Mouse (Mus musculus) liver, embryonic 12.5 days (tissue): Measurements from ENCODE around the gene Hoxa9. TPM values are rescaled to one million over a fixed set of nuclear protein-coding genes. Genes with fewer than 3 reads are reported as not detected.

Experiments
- ATAC-seq: fragments of 200-750 bp; cut with Nextera tagmentation; 2 replicates; pipeline ENCODE4 v1.8.0; 2017; ENCODE audit warnings: moderate number of reproducible peaks, mild to moderate bottlenecking, moderate library complexity
- H3K27ac ChIP-seq: fragments of 300-500 bp; sonication (generic); 2 replicates; pipeline ENCODE4 v1.5.1; 2016; ENCODE audit warnings: mild to moderate bottlenecking
- H3K27me3 ChIP-seq: fragments of 300-500 bp; sonication (generic); replicated peaks from 2 replicates; pipeline ENCODE4 v1.6.1; 2016; ENCODE audit warnings: mild to moderate bottlenecking, moderate library complexity
- H3K36me3 ChIP-seq: fragments of 300-500 bp; sonication (generic); 2 replicates; pipeline ENCODE4 v1.6.1; 2016; ENCODE audit warnings: mild to moderate bottlenecking, moderate library complexity
- H3K4me1 ChIP-seq: fragments of 300-500 bp; sonication (generic); 2 replicates; pipeline ENCODE4 v1.6.1; 2016
- H3K4me2 ChIP-seq: fragments of 300-500 bp; sonication (generic); 2 replicates; pipeline ENCODE4 v1.6.1; 2016; ENCODE audit warnings: mild to moderate bottlenecking, moderate library complexity
- H3K4me3 ChIP-seq: fragments of 300-500 bp; sonication (generic); 2 replicates; pipeline ENCODE4 v1.5.1; 2016; ENCODE audit warnings: mild to moderate bottlenecking, moderate library complexity
- H3K9ac ChIP-seq: fragments of 300-500 bp; sonication (generic); 2 replicates; pipeline ENCODE4 v1.6.1; 2016; ENCODE audit warnings: mild to moderate bottlenecking, moderate library complexity
- H3K9me3 ChIP-seq: fragments of 300-500 bp; sonication (generic); replicated peaks from 2 replicates; pipeline ENCODE4 v1.6.1; 2016; ENCODE audit warnings: mild to moderate bottlenecking, moderate library complexity
- WGBS: fragments of 180-500 bp; shearing (Covaris S2); methylation state at CpG from one replicate; pipeline ENCODE4 v1.1.7; 2016; ENCODE audit not compliant: insufficient replicate concordance; 5-methylcytosine and 5-hydroxymethylcytosine counted together
- polyA plus RNA-seq: library from polyadenylated mRNA; unstranded; fragments of >200 nt; fragmentation: Nextera tagmentation; extraction: Ambion mirVana; gene quantifications from 2 replicates; pipeline ENCODE4 v1.2.1, GENCODE M21; 2016

The Hoxa9 gene
- polyA plus RNA-seq, 1 experiment from 2014 or later: 1.4 TPM

- peaks cover 100% of the 10 kb centered on the region for H3K27me3 ChIP-seq
- no peak within 1 kb of the TSS; the same call in 1 of the 2 replicates for H3K9ac ChIP-seq
- peaks cover 17% of the 10 kb centered on the region for H3K4me1 ChIP-seq
- H3K4me3 ChIP-seq: peak within 1 kb of the TSS; percentile 53
- H3K9me3 ChIP-seq: no peaks in the 10 kb centered on the region
- no peaks in the 10 kb centered on the region for H3K36me3 ChIP-seq
- no peak within 1 kb of the TSS for H3K27ac ChIP-seq
- peak within 1 kb of the TSS; percentile 74 for H3K4me2 ChIP-seq
- WGBS: under 1% methylated on average over 46 of the region's 46 CpGs
- ATAC-seq: no peak
Observed at GRCm38 (mm10) chr6:52221337-52221992, 9.4 kb downstream of the Hoxa9 start, which contains the start of gene Hoxa7. Hoxa7 (minus strand) TSS chr6:52221854.

GRCm38 (mm10) chr6:52220865-52221310 lies 10.0 kb downstream of the Hoxa9 start:
- Histone ChIP-seq H3K27ac (no peak overlapping the region), H3K27me3 (peaks cover 100% of the 10 kb centered on the region), H3K9me3 (no peaks in the 10 kb centered on the region), H3K9ac (no peak overlapping the region; the same call in 1 of the 2 replicates), H3K36me3 (no peaks in the 10 kb centered on the region), H3K4me1 (peaks cover 17% of the 10 kb centered on the region), H3K4me2 (peak overlapping the region; percentile 74), H3K4me3 (peak overlapping the region; percentile 53)
- ATAC-seq: no peak
- WGBS: 9% methylated on average over 12 of the region's 12 CpGs

GRCm38 (mm10) chr6:52220003-52220864 lies 10.7 kb downstream of the Hoxa9 start:
- peaks cover 100% of the 10 kb centered on the region for H3K27me3 ChIP-seq
- H3K9ac ChIP-seq: no peak overlapping the region
- H3K27ac ChIP-seq: no peak overlapping the region
- no peaks in the 10 kb centered on the region for H3K9me3 ChIP-seq
- H3K4me3 ChIP-seq: no peak overlapping the region
- H3K36me3 ChIP-seq: no peaks in the 10 kb centered on the region
- no peak for ATAC-seq
- peaks cover 17% of the 10 kb centered on the region for H3K4me1 ChIP-seq
- no peak overlapping the region for H3K4me2 ChIP-seq
- 20% methylated on average over 32 of the region's 32 CpGs for whole genome bisulfite sequencing

GRCm38 (mm10) chr6:52219234-52219942 lies 11.5 kb downstream of the Hoxa9 start:
- no peak for ATAC-seq
- Histone ChIP-seq H3K9ac (no peak overlapping the region), H3K27me3 (peaks cover 100% of the 10 kb centered on the region), H3K4me1 (peaks cover 17% of the 10 kb centered on the region), H3K9me3 (no peaks in the 10 kb centered on the region), H3K4me2 (no peak overlapping the region), H3K36me3 (no peaks in the 10 kb centered on the region), H3K27ac (no peak overlapping the region), H3K4me3 (no peak overlapping the region)
- WGBS: 30% methylated on average over 9 of the region's 9 CpGs

- Histone ChIP-seq H3K27me3 (peaks cover 100% of the 10 kb centered on the region), H3K4me3 (no peak overlapping the region), H3K4me2 (no peak overlapping the region), H3K27ac (no peak overlapping the region), H3K9me3 (no peaks in the 10 kb centered on the region), H3K36me3 (no peaks in the 10 kb centered on the region), H3K4me1 (peaks cover 17% of the 10 kb centered on the region), H3K9ac (no peak overlapping the region)
- WGBS: 9% methylated on average over 14 of the region's 14 CpGs
- ATAC-seq: no peak
Observed at GRCm38 (mm10) chr6:52218643-52219215, 12.2 kb downstream of the Hoxa9 start.

GRCm38 (mm10) chr6:52217895-52218642 lies 12.8 kb downstream of the Hoxa9 start:
- peaks cover 100% of the 10 kb centered on the region for H3K27me3 ChIP-seq
- H3K4me3 ChIP-seq: no peak overlapping the region
- WGBS: 7% methylated on average over 23 of the region's 23 CpGs
- no peaks in the 10 kb centered on the region for H3K9me3 ChIP-seq
- H3K36me3 ChIP-seq: no peaks in the 10 kb centered on the region
- peaks cover 17% of the 10 kb centered on the region for H3K4me1 ChIP-seq
- H3K4me2 ChIP-seq: peak overlapping the region; percentile 51
- no peak for ATAC-seq
- H3K27ac ChIP-seq: no peak overlapping the region
- H3K9ac ChIP-seq: no peak overlapping the region

GRCm38 (mm10) chr6:52217459-52217768 lies 13.5 kb downstream of the Hoxa9 start:
- Histone ChIP-seq H3K9me3 (no peaks in the 10 kb centered on the region), H3K27me3 (peaks cover 100% of the 10 kb centered on the region), H3K27ac (no peak overlapping the region), H3K4me2 (peak overlapping the region; percentile 51), H3K4me1 (peaks cover 20% of the 10 kb centered on the region), H3K9ac (no peak overlapping the region), H3K36me3 (no peaks in the 10 kb centered on the region), H3K4me3 (peak overlapping the region; percentile 32)
- no peak for ATAC-seq
- under 1% methylated on average over 25 of the region's 25 CpGs for WGBS

- no peak overlapping the region for H3K9ac ChIP-seq
- H3K4me1 ChIP-seq: peaks cover 21% of the 10 kb centered on the region
- H3K27me3 ChIP-seq: peaks cover 100% of the 10 kb centered on the region
- peak overlapping the region; percentile 32 for H3K4me3 ChIP-seq
- no peaks in the 10 kb centered on the region for H3K9me3 ChIP-seq
- H3K36me3 ChIP-seq: no peaks in the 10 kb centered on the region
- no peak overlapping the region for H3K27ac ChIP-seq
- ATAC-seq: no peak
- WGBS: 2% methylated on average over 60 of the region's 60 CpGs
- peak overlapping the region; percentile 51 for H3K4me2 ChIP-seq
Observed at GRCm38 (mm10) chr6:52216691-52217458, 14.0 kb downstream of the Hoxa9 start.

GRCm38 (mm10) chr6:52215771-52216535 lies 14.9 kb downstream of the Hoxa9 start:
- Histone ChIP-seq H3K4me1 (peaks cover 15% of the 10 kb centered on the region), H3K4me3 (no peak overlapping the region), H3K27ac (no peak overlapping the region), H3K4me2 (peak overlapping the region; percentile 22; the same call in 1 of the 2 replicates), H3K36me3 (no peaks in the 10 kb centered on the region), H3K9ac (no peak overlapping the region), H3K27me3 (peaks cover 100% of the 10 kb centered on the region), H3K9me3 (no peaks in the 10 kb centered on the region)
- ATAC-seq: no peak
- WGBS: 4% methylated on average over 30 of the region's 30 CpGs

GRCm38 (mm10) chr6:52215070-52215469 lies 15.8 kb downstream of the Hoxa9 start:
- ATAC-seq: no peak
- Histone ChIP-seq H3K9ac (no peak overlapping the region), H3K4me2 (no peak overlapping the region), H3K4me1 (peaks cover 15% of the 10 kb centered on the region), H3K9me3 (no peaks in the 10 kb centered on the region), H3K27me3 (peaks cover 100% of the 10 kb centered on the region), H3K27ac (no peak overlapping the region), H3K36me3 (no peaks in the 10 kb centered on the region), H3K4me3 (no peak overlapping the region)
- 11% methylated on average over 3 of the region's 3 CpGs for WGBS
